Mouse (Mus musculus): ENCODE data around the gene Ap3m1.
A peak's percentile ranks its signal among the peaks of the same experiment; 100 is the strongest.
"Not testable (repeated sequence)": the region's sequence is repeated elsewhere in the genome, so short reads cannot be mapped to it uniquely, and the experiment has no call there.

Gene Ap3m1

DNA sequence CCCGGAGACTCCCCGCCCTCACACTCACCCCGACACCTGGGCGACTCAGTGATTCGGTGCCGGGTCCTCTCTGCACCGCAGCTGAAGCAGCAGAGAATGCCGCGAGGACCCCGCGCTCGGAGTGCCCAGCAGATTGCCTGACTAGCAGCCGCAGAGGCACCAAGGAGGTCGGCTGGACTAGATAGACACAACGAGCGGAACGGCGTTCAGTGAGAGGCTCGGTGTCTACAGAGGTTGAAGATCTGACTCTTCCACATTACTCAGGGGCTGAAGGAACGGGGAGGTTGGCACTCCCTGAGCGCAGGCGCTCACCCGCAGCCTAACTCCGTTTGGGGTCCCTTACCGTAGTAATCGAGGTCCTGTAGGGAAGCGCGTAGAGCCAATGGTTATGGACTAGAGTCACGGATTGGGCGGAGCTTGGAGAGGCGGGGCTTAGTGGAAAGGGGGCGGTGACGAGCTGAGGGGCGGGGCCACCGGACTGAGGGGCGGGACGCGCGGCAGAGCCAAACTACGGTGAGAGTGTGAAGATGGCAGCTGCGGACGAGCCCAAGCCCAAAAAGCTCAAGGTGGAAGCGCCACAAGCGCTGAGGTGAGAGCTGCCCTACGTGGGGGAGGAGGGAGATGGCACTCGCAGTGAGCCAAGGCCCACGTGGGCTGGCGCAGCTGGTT lies at the start of gene Ap3m1, which contains the start of gene Adk:
TSS of gene Ap3m1 (minus strand) at position 397 of the 669 bp plus-strand sequence.
TSS of gene Adk (plus strand) at position 463 of the 669 bp plus-strand sequence.
- DNase-seq (ENCODE audit: low spot score), result peak; percentile 83

DNA sequence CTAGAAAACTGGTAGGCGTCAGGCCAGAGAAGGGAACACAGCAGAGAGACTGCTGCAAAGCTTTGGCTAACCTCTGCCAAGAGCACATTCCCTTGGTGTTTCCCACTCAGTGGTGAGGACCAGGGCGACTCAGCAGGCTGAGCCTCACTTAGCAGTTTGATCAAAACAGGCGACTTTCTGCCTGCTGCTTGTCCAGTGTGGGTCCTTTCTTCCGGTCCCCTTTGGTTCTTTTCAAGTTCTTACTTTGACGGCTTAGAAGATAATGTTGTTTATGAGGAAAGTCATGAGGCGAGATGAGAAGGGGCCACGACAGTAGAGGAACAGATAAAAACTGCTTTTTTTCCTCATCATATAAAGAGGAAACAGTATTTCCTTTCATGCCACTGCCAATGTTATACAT lies 49.3 kb upstream of the Ap3m1 start:
- no peak for DNase-seq (ENCODE audit: low spot score)

DNA sequence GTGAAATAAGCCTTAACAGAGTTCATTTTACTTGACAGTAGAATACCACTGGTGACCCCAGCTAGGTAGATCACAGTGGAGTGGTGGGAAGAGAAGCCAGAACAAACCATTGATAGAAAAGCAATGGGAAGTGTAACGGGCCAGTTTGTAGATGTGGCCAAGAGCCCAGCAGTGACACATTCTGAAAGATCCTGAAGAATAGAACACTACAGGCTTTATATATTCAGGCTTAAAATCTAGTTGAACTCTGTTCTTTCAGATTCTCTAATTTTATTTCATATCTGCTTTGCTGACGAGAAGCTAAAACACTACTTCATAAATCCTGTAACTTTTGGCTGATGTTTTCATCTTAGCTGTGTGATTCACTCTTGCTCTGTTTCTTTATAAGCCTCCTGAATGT lies 48.6 kb upstream of the Ap3m1 start:
- DNase-seq (ENCODE audit: low spot score), result no peak

DNA sequence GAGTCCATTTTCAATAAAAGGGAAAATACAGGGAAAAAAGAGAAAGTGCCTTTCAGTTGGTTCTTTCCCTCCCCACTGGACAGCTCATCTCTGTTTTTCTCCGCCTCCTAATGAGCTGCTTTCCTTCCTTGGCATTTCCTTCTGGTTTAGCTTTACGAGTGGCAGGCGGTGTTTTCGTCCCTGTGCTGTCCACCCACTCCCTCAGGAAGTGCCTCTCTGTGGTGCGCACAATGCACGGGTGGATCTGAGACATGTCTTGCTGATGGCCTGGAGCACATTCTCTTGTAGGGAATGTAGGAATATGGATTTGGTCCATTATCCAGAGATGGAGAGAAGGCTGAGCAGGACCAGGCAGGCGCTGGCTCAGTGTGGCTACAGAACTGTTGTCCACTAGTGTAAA lies 47.1 kb upstream of the Ap3m1 start:
- no peak for DNase-seq (ENCODE audit: low spot score)

DNA sequence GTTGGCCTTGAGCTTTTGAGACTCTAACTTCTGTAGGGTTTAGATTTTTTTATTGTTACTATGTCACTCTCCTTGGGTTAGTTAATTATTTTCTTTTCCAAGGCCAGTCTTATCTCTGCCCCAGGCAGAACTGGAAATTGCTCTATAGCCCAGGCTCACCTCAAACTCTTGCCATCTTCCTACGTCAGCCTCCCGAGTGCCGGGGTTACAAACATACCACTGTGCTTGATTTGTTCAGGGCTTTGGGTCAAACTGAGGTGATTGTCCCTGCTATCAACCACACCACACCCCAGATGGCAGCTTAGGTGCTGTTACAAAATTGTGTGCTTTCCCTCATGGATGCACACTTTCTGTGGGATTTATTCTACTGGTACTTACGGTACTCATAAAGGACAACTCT lies 44.4 kb upstream of the Ap3m1 start:
- DNase-seq (ENCODE audit: low spot score), result no peak

DNA sequence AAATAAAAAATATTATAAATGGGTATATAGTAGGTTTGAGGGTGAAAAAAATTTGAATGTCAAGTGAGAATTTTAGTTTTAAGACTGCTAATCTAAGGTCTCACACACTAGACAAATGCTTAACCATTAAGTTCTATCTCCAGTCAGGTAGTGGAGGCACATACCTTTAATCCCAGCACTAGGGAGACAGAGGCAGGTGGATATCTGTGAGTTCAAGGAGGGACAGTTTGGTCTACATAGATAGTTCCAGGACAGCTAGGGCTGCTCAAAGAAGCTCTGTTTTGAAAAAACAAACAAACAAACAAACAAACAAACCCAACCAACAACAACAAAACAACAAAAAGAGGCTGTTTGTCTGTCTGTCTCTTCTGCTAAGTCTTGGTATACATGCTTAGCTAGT lies 44.0 kb upstream of the Ap3m1 start:
- DNase-seq (ENCODE audit: low spot score), result no peak

DNA sequence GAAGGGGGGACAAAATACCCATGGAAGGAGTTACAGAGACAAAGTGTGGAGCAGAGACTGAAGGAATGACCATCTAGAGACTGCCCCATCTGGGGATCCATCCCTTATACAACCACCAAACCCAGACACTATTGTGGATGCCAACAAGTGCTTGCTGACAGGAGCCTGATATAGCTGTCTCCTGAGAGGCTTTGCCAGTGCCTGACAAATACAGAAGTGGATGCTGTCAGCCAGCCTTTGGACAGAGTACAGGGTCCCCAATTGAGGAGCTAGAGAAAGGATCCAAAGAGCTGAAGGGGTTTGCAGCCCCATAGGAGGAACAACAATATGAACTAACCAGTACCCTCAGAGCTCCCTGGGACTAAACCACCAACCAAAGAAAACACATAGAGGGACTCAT lies 41.9 kb upstream of the Ap3m1 start:
- DNase-seq (ENCODE audit: low spot score), result not testable (repeated sequence)

DNA sequence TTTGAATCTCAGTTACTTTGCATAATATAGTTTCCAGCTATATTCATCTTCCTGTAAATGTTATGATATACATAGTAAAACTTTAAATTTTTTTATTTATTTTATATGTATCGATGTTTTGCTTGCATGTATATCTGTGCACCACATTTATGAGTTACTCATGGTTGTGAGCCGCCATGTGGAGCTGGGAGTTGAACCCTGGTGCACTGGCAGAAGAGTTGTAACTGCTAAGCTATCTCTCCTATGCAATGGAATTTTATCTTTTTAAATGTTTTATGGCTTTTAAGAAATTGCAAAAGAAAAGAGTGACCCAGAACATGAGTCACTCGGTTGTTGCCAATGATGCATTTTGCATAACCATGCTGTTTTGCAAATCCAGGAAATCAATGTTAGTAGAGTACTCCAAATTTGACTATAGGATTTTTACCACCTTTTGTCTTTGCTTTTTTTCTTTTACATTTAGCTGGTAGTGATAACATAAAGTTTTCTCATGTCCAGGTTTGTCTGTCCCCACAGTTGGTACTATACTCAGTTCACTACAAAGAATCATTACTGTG lies 38.7 kb upstream of the Ap3m1 start:
- DNase-seq (ENCODE audit: low spot score), result no peak

DNA sequence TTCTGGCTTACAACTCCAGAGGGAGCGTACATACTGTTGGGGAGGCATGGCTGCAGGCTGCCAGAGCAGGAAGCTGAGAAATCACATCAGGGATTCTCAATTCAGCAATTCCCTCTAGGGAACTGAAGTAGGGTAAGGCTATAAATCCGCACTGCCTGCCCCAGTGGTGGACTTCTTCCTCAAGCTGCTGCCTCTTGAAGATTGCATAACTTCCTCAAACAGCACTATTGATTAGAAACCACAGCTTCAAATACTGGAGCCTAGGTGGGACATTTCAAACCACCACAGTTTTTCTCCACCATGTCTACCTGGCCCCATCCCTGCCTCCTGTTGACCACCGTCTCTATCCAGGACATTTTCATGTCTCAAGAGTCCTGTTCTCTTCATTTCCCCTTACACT lies 38.1 kb upstream of the Ap3m1 start:
- DNase-seq (ENCODE audit: low spot score), result no peak

DNA sequence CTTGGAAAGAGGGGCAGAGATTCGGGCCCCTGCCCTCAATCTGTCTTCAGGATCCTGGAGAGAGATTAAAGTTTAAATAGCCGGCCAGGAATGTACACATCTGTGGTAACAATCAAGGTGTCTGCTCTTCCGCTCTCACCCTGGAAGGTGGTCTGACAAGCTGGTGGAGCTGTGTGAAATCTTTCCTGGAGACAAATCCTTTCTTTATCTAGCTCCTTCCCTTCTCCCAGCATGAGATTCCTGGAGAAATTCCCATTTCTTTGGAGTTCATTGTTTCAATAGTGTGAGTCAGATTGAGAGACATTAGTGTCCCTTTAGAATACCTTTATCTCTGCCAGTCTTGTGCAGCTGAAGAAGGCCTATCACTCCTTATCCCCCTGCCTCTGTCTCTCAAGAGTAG lies 36.4 kb upstream of the Ap3m1 start:
- no peak for DNase-seq (ENCODE audit: low spot score)

DNA sequence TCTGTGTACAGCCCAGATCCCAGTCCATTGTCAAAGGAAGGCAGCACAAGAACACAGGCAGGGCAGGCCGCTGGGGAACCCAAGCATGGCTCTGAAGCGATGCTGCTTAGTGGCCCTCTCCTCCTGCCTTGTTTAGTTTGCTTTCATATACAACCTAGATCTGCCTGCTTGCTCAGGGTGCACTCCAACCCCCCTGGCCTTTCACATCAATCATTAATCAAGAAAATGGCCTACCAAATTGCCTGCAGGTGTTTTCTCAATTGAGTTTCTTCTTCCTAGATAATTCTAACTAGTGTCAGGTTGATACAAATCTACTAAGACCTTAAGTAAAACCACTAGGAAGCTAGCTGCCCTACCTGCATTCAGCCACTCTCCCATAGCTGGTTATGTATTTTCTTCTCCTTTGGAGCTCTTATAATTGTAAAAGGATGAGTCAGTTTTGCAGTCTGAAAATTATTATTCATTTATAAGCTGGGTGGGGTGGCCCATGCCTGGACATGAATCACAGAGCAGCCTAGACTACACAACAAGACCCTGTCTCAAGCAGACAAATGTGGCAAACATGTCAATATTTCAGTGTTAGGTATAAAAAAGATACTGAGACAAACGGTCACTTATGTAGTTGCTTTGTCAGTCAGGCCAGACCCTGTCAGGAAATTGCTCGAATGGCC lies 35.2 kb upstream of the Ap3m1 start:
- no peak for DNase-seq (ENCODE audit: low spot score)

DNA sequence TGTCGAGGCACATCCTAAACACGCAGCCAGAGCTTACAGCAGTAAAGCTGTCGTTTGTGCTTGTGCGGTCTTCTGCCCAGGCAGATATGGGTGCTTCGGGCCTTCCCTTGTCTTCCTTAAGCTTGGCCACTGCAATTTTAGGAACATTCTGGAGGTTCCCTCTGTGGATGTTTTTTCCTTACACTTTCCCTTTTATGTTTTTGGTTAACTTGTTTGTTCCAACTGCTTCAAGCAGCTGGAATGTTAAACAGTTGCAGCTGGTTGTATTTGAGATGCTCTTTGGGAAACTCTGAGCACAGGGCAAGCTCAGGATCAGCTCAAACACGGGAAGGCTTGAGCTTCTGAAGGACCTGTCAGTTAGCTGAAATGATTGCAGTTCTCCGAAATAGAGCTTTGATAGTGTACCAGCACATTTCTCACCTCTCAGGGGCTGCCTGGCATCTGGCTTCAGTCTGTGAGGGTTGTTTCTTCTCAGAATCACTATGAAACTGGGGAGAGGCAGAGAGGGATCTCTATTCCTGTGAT lies 34.6 kb upstream of the Ap3m1 start:
- DNase-seq (ENCODE audit: low spot score), result no peak

DNA sequence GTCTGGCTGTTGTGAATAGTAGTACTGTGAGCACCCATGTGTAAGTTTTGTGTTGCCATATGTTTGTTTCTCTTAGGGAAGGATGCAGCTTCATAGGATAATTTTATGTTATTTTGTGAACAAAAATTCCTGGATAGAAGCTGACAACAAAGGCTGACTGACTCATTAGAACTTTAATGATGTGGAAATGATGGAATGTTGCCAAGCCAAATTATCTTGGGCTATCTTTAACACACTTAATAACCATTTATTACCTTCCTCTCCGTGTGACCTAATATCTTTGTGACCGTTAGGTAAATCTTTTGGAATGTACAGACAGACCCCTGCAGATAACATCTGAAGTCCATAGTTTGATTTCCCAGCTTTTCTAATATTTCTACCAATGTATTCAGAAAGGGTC lies 33.8 kb upstream of the Ap3m1 start:
- no peak for DNase-seq (ENCODE audit: low spot score)

DNA sequence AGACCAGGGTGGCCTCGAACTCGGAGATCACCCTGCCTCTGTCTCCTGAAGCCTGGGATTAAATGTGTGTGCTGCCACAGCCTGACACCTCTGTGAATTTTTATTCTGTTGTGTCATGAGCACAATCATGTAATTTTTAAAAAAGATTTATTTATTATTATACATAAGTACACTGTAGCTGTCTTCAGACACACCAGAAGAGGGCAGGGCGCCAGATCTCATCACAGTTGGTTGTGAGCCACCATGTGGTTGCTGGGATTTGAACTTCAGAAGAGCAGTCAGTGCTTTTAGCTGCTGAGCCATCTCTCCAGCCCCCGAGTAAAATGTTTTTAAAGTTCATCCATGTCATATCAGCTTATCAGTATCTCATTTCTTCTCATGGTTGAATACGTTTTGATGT lies 33.4 kb upstream of the Ap3m1 start:
- DNase-seq (ENCODE audit: low spot score), result no peak

DNA sequence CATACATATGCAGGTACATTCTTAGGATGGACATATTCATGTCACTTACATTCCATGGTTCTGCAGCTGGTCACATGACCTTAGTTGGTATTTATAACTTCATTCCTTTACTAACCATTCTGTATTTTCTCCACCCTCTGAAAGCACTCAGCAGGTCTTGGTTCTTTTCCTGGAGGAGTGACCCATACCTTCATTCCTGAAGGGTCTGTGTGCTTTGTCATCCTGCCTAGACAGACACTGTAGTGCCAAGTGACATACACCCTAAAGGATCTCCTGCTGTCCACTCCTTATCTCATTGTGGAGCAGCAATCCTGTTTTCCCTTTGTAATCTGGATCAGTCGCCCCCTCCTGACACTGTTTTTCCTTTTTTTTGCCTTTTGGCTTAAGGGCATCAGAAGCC lies 30.5 kb upstream of the Ap3m1 start:
- no peak for DNase-seq (ENCODE audit: low spot score)

DNA sequence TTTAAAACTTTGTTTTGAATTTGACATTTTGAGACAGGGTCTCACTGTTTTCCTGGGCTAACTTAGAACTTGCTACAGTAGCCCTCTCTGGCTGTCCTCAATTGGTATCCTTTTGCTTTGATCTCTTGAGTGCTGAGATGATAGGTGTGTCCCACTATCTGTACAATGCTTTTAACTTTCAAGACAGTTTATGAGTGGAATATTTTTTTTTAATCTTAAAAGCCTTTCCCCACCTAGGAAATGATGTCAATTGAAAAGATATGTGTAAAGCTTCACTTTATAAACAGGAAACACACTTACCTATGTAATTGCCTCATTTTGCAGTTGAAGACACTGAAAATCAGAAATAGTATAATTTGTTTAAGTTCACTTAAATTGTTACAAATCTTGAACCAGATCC lies 26.2 kb upstream of the Ap3m1 start:
- DNase-seq (ENCODE audit: low spot score), result no peak

DNA sequence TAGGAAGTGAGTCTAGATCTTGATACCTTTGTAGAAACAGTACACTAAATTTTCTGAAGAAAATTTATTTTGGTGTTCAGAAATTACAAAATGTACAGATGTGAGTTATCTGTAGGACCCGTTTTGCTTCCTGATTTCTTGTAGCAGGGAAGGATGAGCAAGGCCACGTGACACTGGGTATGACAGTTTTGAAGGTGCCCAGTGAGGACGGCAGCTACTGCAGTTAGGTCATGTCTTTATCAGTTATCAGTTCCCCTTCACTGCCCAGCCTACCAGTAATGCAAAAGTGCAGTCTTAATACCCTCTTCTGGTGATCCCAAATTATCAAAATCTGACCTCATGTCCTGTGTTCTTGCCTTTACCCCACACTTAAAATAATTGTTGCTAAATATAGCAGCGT lies 25.6 kb upstream of the Ap3m1 start:
- no peak for DNase-seq (ENCODE audit: low spot score)

DNA sequence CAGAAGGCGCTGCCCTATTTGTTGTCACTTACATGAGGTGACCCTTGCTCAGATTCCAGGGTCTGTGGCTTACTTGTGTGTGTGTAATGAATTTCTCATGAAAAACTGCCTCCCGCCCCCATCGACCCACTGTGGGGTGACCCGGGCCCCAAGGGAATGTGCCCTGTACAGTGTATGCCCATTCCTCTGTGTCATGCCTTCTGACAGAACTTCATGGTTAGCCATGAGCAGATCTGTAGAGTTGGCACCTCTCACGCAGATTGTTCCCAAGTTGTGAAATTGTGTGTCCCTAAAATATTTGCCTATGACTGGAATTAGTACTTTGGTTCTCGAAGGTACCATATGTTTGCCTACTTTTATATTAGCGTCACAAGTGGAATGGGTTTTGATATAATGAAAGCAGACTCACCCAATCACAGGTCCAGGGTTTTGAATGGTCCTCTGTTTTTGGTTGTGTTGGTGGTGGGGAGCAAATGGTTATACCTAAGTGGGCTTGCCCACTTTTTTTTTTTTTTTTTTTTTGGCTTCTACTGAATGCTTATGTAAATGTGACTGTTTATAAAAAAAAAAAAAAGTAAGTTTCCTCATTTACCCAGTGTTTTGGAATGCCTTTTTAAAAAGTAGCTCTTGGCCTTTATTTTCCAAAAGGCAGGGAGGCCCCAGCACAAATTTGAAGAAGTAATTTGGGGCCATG lies 24.3 kb upstream of the Ap3m1 start:
- DNase-seq (ENCODE audit: low spot score), result no peak

DNA sequence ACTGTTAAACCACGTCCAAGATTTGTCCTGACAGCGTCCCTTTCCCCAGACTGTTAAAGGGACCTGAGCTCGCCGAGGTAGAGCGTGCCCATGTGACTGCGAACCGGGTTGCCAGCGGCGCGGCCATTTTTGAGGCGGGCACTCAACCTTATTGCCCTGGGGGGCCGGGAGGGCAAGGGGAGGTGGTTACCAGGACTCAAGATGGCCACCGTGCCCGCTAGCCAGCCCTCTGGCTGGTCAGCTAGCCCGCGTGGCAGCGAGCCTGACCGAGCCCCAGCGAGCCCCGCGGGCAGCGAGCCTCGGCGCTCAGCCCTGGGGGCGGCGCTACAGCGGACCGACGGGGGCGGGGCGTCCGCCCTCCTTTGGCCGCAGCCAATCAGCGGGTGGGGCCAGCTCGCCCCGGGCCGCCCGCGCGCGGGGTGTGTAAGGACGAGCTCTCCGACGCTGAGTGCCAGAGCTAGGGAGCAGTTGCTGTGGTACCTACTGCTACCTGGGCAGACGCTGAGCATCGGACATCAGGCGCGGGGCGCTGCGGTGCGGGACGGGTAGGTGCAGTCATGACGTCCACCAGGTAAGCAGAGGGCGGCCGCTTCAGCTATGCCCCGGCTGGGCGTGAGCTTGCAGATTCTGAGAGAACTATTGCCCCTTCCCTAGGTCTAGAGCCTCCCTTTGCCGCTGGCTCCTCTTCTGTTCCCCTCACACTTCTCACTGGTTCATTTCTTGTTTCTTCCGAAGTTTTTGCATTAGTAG lies 23.6 kb upstream of the Ap3m1 start:
- DNase-seq (ENCODE audit: low spot score), result peak; percentile 54

DNA sequence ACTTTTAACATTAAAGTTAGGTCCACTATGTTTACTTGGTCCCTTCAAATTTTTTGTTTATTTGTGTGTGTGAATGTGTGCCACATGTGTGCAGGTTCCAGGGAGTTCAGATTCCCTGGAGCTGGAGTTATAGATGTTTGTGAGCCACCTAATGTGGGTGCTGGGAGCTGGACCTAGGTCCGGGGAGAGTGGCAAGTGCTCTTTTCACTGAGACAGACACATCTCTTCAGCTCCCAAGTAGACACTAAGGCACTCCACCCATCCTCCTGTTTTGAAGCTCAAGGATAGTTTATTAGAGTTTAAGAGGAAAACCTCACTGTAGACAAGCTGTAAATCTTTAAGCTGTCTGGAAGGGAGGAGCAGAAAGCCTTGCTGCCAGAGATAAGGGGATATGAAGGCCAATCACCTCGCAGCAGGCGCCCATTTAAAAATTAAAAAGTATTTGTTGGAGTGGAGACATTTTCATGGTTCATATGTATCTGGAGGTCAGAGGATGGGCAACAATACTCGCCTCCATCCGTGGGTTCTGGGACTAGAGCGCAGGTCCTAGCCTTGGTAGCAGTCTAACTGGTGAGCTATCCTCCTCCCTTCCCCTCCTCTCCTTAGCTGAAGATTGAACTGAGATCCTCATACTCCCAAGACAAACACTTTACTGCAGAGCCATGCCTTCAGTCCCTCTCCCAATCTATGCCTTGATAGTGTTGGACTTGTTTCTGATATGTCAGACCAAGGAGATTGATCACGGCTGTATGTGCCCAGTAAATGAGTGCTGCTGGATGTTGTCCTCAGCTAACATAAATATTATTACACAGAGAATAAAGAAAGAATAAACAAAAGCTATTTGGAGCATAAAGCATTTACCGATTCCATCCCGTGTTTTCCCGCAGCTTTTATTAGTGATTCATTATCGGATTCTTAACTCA lies 22.4 kb upstream of the Ap3m1 start:
- DNase-seq (ENCODE audit: low spot score), result no peak

DNA sequence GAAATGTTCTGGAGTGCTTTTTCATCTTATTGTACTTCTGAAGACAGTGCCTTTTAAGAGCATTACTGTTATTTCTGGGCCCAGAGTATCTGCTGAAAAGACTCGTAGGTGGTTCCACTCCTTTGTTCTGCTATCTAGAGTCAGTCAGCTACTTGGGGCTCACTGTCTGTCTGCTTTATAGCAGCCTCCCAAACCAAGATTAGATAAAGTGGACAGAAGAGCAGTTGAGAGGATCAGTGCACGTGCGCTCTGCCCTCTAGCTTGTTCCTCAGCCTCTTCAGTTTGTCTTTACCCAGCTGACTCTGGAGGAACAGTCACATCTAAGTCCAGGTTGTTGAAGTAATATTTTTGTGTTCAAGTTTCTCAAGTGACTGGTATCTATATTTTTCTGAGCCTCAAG lies 21.7 kb upstream of the Ap3m1 start:
- DNase-seq (ENCODE audit: low spot score), result no peak
